Mouse (Mus musculus) urinary bladder, postnatal 14 days (tissue): Measurements from ENCODE around the gene Olfml2b.

Experiments used
- DNase-seq: peaks from one replicate; pipeline ENCODE4 v3.0.0; 2021; ENCODE audit warnings: low spot score

The Olfml2b gene

GRCm38 (mm10) chr1:170646606-170647287 lies 2.4 kb downstream of the Olfml2b start:
- no peak for DNase-seq

GRCm38 (mm10) chr1:170647381-170647780 lies 3.0 kb downstream of the Olfml2b start:
- no peak for DNase-seq

- DNase-seq = no peak
Measured at GRCm38 (mm10) chr1:170647971-170648514, 3.7 kb downstream of the Olfml2b start.

GRCm38 (mm10) chr1:170651046-170651723 lies 6.9 kb downstream of the Olfml2b start:
- DNase-seq = no peak

- DNase-seq = no peak
Measured at GRCm38 (mm10) chr1:170651989-170652740, 7.8 kb downstream of the Olfml2b start.

GRCm38 (mm10) chr1:170655280-170655917 lies 11.1 kb downstream of the Olfml2b start:
- DNase-seq = no peak

- no peak for DNase-seq
Measured at GRCm38 (mm10) chr1:170656518-170657227, 12.3 kb downstream of the Olfml2b start.

GRCm38 (mm10) chr1:170657228-170657521 lies 12.8 kb downstream of the Olfml2b start:
- DNase-seq = no peak

- no peak for DNase-seq
Measured at GRCm38 (mm10) chr1:170657643-170658314, 13.4 kb downstream of the Olfml2b start.

- no peak for DNase-seq
Measured at GRCm38 (mm10) chr1:170659260-170659659, 14.9 kb downstream of the Olfml2b start.

GRCm38 (mm10) chr1:170664620-170665185 lies 20.4 kb downstream of the Olfml2b start:
- DNase-seq = no peak

- DNase-seq = no peak
Measured at GRCm38 (mm10) chr1:170665200-170665599, 20.9 kb downstream of the Olfml2b start.

- DNase-seq = no peak
Measured at GRCm38 (mm10) chr1:170674184-170674775, 29.9 kb downstream of the Olfml2b start.

- DNase-seq = no peak
Measured at GRCm38 (mm10) chr1:170677681-170678080, 33.3 kb downstream of the Olfml2b start.

GRCm38 (mm10) chr1:170678861-170679260 lies 34.5 kb downstream of the Olfml2b start:
- no peak for DNase-seq

GRCm38 (mm10) chr1:170679624-170680023 lies 35.3 kb downstream of the Olfml2b start:
- no peak for DNase-seq

- no peak for DNase-seq
Measured at GRCm38 (mm10) chr1:170683863-170684262, 39.5 kb downstream of the Olfml2b start.

GRCm38 (mm10) chr1:170689773-170690172 lies 45.4 kb downstream of the Olfml2b start:
- no peak for DNase-seq

- DNase-seq = no peak
Measured at GRCm38 (mm10) chr1:170691301-170691700, 47.0 kb downstream of the Olfml2b start.

- DNase-seq = peak; percentile 38
Measured at GRCm38 (mm10) chr1:170694821-170695291, 50.5 kb downstream of the Olfml2b start.
